Mouse (Mus musculus) lung, postnatal 0 days (tissue): ENCODE results near the gene Cmip.

Source experiments
- CTCF ChIP-seq: IDR thresholded peaks from 2 replicates; pipeline ENCODE4 v1.5.1; 2016; ENCODE audit warnings: antibody characterized with exemption, mild to moderate bottlenecking
- EP300 ChIP-seq: IDR thresholded peaks from 2 replicates; pipeline ENCODE4 v1.6.1; 2016; ENCODE audit warnings: antibody characterized with exemption, mild to moderate bottlenecking, control low read depth

DNA sequence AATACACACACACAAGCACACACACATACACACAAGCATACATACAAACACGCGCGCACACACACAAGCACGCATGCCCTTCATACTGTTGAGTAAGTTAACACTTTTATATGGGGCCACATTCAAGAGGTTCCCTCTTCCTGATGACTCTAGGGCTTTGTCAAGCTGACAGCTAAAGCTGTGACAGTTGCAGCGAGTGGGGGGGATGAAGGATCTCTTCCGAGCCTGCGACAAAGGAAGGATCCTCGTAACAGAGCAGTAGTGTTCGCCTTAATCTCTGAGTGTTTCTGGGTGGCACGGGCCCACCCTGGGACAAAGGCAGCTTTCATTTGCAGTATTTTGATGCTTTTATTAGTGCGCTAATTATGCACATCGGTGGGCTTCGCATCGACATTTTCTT is 145.0 kb downstream of the Cmip start:
- TF ChIP-seq EP300 (no peak), CTCF (no peak)
